Mouse (Mus musculus) kidney, postnatal 0 days (tissue): Measurements from ENCODE around the gene Dusp23. TPM values are rescaled to one million over a fixed set of nuclear protein-coding genes. Genes with fewer than 3 reads are reported as not detected.
A peak's percentile ranks its signal among the peaks of the same experiment; 100 is the strongest.

ENCODE experiments used
- ATAC-seq: fragments of 200-750 bp; cut with Nextera tagmentation; replicated peaks from 2 replicates; pipeline ENCODE4 v1.8.0; 2017; ENCODE audit warnings: low read depth, moderate number of reproducible peaks, moderate TSS enrichment, moderate library complexity; ENCODE audit not compliant: low FRiP score
- DNase-seq: peaks from one replicate; pipeline ENCODE4 v3.0.0-alpha.2; 2016; ENCODE audit warnings: low spot score
- H3K27ac ChIP-seq: fragments of 300-500 bp; sonication (generic); 2 replicates; pipeline ENCODE4 v1.5.1; 2014; ENCODE audit warnings: mild to moderate bottlenecking
- H3K27me3 ChIP-seq: fragments of 300-500 bp; sonication (generic); 2 replicates; pipeline ENCODE4 v1.6.1; 2014; ENCODE audit warnings: low read length, mixed read lengths; ENCODE audit not compliant: insufficient read depth
- H3K36me3 ChIP-seq: fragments of 300-500 bp; sonication (generic); 2 replicates; pipeline ENCODE4 v1.6.1; 2014; ENCODE audit warnings: low read length, mixed read lengths; ENCODE audit not compliant: insufficient read depth
- H3K4me1 ChIP-seq: fragments of 300-500 bp; sonication (generic); replicated peaks from 2 replicates; pipeline ENCODE4 v1.6.1; 2014; ENCODE audit warnings: antibody characterized with exemption, low read length, mixed read lengths; ENCODE audit not compliant: insufficient read depth
- H3K4me2 ChIP-seq: fragments of 300-500 bp; sonication (generic); 2 replicates; pipeline ENCODE4 v1.6.1; 2014; ENCODE audit warnings: mild to moderate bottlenecking, low read length, moderate library complexity, mixed read lengths
- H3K4me3 ChIP-seq: fragments of 300-500 bp; sonication (generic); replicated peaks from 2 replicates; pipeline ENCODE4 v1.5.1; 2014; ENCODE audit warnings: low read depth, low read length
- H3K9ac ChIP-seq: fragments of 300-500 bp; sonication (generic); 2 replicates; pipeline ENCODE4 v1.6.1; 2014; ENCODE audit warnings: low read depth, low read length
- H3K9me3 ChIP-seq: fragments of 300-500 bp; sonication (generic); replicated peaks from 2 replicates; pipeline ENCODE4 v1.6.1; 2016; ENCODE audit warnings: low read length, inconsistent platforms, mixed read lengths
- CTCF ChIP-seq: IDR thresholded peaks from 2 replicates; pipeline ENCODE4 v1.5.1; 2016; ENCODE audit warnings: antibody characterized with exemption, low read depth, mild to moderate bottlenecking, moderate library complexity
- WGBS: fragments of 180-500 bp; shearing (Covaris S2); extraction: QIAGEN DNeasy Blood & Tissue Kit; methylation state at CpG from one replicate; pipeline ENCODE4 v1.1.7; 2014; 5-methylcytosine and 5-hydroxymethylcytosine counted together
- polyA plus RNA-seq: library from polyadenylated mRNA; unstranded; fragments of >200 nt; fragmentation: Nextera tagmentation; extraction: Ambion mirVana; gene quantifications from 2 replicates; pipeline ENCODE4 v1.2.1, GENCODE M21; 2015

The Dusp23 gene
- polyA plus RNA-seq, 1 experiment from 2014 or later: 27.4 TPM

- Histone ChIP-seq H3K4me1 (no peaks in the 10 kb centered on the region), H3K4me3 (no peak within 1 kb of the TSS), H3K9me3 (no peaks in the 10 kb centered on the region), H3K27me3 (no peaks in the 10 kb centered on the region), H3K36me3 (no peaks in the 10 kb centered on the region), H3K27ac (no peak within 1 kb of the TSS), H3K4me2 (no peak within 1 kb of the TSS), H3K9ac (no peak within 1 kb of the TSS)
- 62% methylated on average over 1 of the region's 1 CpGs for WGBS
- DNase-seq (no peak), ATAC-seq (no peak)
- no peak for TF ChIP-seq CTCF
Measured at GRCm38 (mm10) chr1:172602326-172602725, 30.4 kb downstream of the Dusp23 start, which contains the start of gene Fcrl6. Fcrl6 (minus strand) TSS chr1:172602551.

- no peaks in the 10 kb centered on the region for H3K4me1 ChIP-seq
- H3K9me3 ChIP-seq: no peaks in the 10 kb centered on the region
- TF ChIP-seq CTCF: peak; percentile 81
- ATAC-seq (peak; percentile 40; the same call in 1 of the 2 replicates), DNase-seq (peak; percentile 66)
- H3K27me3 ChIP-seq: no peaks in the 10 kb centered on the region
- H3K4me3 ChIP-seq: no peak overlapping the region
- no peak overlapping the region for H3K27ac ChIP-seq
- H3K4me2 ChIP-seq: no peak overlapping the region
- H3K36me3 ChIP-seq: no peaks in the 10 kb centered on the region
- H3K9ac ChIP-seq: no peak overlapping the region
Measured at GRCm38 (mm10) chr1:172594495-172594894, 38.3 kb downstream of the Dusp23 start.

- TF ChIP-seq CTCF: no peak
- no peak for DNase-seq
- Histone ChIP-seq H3K4me2 (no peak overlapping the region), H3K36me3 (no peaks in the 10 kb centered on the region), H3K27ac (no peak overlapping the region), H3K4me3 (no peak overlapping the region), H3K27me3 (no peaks in the 10 kb centered on the region), H3K9me3 (no peaks in the 10 kb centered on the region), H3K4me1 (no peaks in the 10 kb centered on the region), H3K9ac (no peak overlapping the region)
- WGBS: 84% methylated on average over 2 of the region's 2 CpGs
- ATAC-seq: no peak
Measured at GRCm38 (mm10) chr1:172593956-172594355, 38.8 kb downstream of the Dusp23 start.

- 71% methylated on average over 3 of the region's 3 CpGs for WGBS
- H3K4me1 ChIP-seq: no peaks in the 10 kb centered on the region
- H3K27ac ChIP-seq: no peak overlapping the region
- no peak for TF ChIP-seq CTCF
- ATAC-seq: no peak
- H3K4me2 ChIP-seq: no peak overlapping the region
- H3K36me3 ChIP-seq: no peaks in the 10 kb centered on the region
- H3K27me3 ChIP-seq: no peaks in the 10 kb centered on the region
- H3K4me3 ChIP-seq: no peak overlapping the region
- H3K9me3 ChIP-seq: no peaks in the 10 kb centered on the region
- DNase-seq: no peak
- H3K9ac ChIP-seq: no peak overlapping the region
Measured at GRCm38 (mm10) chr1:172593321-172593720, 39.4 kb downstream of the Dusp23 start.

DNA sequence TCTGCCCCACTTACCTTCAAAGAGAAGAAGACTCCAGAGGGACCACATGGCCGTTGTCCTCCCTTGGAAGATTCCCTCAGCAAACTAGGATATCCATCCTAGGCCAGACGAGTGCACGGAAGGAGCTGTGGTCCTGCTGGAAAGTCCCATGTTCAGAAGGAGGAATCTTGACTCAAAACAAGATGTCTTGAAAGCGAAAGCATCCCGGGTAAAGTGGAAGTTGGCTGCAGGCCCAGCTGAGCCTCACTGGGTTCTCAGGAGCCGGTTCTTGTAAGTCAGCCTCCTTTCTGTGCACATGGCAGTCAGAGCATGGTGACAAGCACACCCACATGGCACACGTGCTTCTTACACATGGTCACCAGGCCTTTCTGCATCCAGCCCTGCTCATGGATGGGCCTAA lies 42.4 kb downstream of the Dusp23 start, which contains the start of gene Slamf8:
TSS of gene Slamf8 (minus strand) at position 184 of the 400 bp plus-strand sequence.
- Histone ChIP-seq H3K9ac (no peak within 1 kb of the TSS), H3K4me3 (no peak within 1 kb of the TSS), H3K36me3 (no peaks in the 10 kb centered on the region), H3K27me3 (no peaks in the 10 kb centered on the region), H3K27ac (no peak within 1 kb of the TSS), H3K4me2 (no peak within 1 kb of the TSS), H3K4me1 (no peaks in the 10 kb centered on the region), H3K9me3 (no peaks in the 10 kb centered on the region)
- 73% methylated on average over 7 of the region's 7 CpGs for WGBS
- DNase-seq (no peak), ATAC-seq (no peak)
- no peak for TF ChIP-seq CTCF

GRCm38 (mm10) chr1:172585612-172586567 lies 46.9 kb downstream of the Dusp23 start:
- ATAC-seq: no peak

More at GRCm38 (mm10) chr1:172585612-172586567, 46.9 kb downstream of the Dusp23 start:
- Histone ChIP-seq H3K9me3 (no peaks in the 10 kb centered on the region), H3K36me3 (no peaks in the 10 kb centered on the region), H3K4me2 (no peak overlapping the region), H3K4me1 (no peaks in the 10 kb centered on the region), H3K4me3 (no peak overlapping the region), H3K27ac (no peak overlapping the region), H3K9ac (no peak overlapping the region), H3K27me3 (no peaks in the 10 kb centered on the region)
- WGBS: 33% methylated on average over 26 of the region's 26 CpGs
- TF ChIP-seq CTCF: no peak
- no peak for DNase-seq
